Mouse (Mus musculus) forebrain, postnatal 0 days (tissue): ENCODE data around the gene Akr1c21. TPM values are rescaled to one million over a fixed set of nuclear protein-coding genes. Genes with fewer than 3 reads are reported as not detected.
"Not testable (repeated sequence)": the region's sequence is repeated elsewhere in the genome, so short reads cannot be mapped to it uniquely, and the experiment has no call there.

ENCODE experiments used
- ATAC-seq: fragments of 200-750 bp; cut with Nextera tagmentation; 2 replicates; pipeline ENCODE4 v1.8.0; 2017; ENCODE audit warnings: mild to moderate bottlenecking, moderate library complexity
- DNase-seq: peaks from one replicate; pipeline ENCODE4 v3.0.0-alpha.2; 2015
- H3K27ac ChIP-seq: fragments of 300-500 bp; sonication (generic); 2 replicates; pipeline ENCODE4 v1.5.1; 2014; ENCODE audit warnings: low read depth, mild to moderate bottlenecking, antibody characterized with exemption, low read length, moderate library complexity, mixed read lengths
- H3K27me3 ChIP-seq: fragments of 300-500 bp; sonication (generic); 2 replicates; pipeline ENCODE4 v1.6.1; 2014; ENCODE audit warnings: mild to moderate bottlenecking, low read length, mixed read lengths; ENCODE audit not compliant: insufficient read depth
- H3K36me3 ChIP-seq: fragments of 300-500 bp; sonication (generic); 2 replicates; pipeline ENCODE4 v1.6.1; 2014; ENCODE audit warnings: mild to moderate bottlenecking, moderate library complexity; ENCODE audit not compliant: insufficient read depth
- H3K4me1 ChIP-seq: fragments of 300-500 bp; sonication (generic); 2 replicates; pipeline ENCODE4 v1.6.1; 2014; ENCODE audit warnings: antibody characterized with exemption; ENCODE audit not compliant: insufficient read depth
- H3K4me2 ChIP-seq: fragments of 300-500 bp; sonication (generic); 2 replicates; pipeline ENCODE4 v1.6.1; 2014; ENCODE audit warnings: low read depth, mild to moderate bottlenecking, moderate library complexity
- H3K4me3 ChIP-seq: fragments of 300-500 bp; sonication (generic); 2 replicates; pipeline ENCODE4 v1.5.1; 2014; ENCODE audit warnings: low read depth, low read length, mixed read lengths
- H3K9ac ChIP-seq: fragments of 300-500 bp; sonication (generic); 2 replicates; pipeline ENCODE4 v1.6.1; 2014; ENCODE audit warnings: mild to moderate bottlenecking
- H3K9me3 ChIP-seq: fragments of 300-500 bp; sonication (generic); 2 replicates; pipeline ENCODE4 v1.6.1; 2016; ENCODE audit warnings: low read length
- CTCF ChIP-seq: sonication (generic); IDR thresholded peaks from 2 replicates; pipeline ENCODE4 v1.5.1; 2016; ENCODE audit warnings: antibody characterized with exemption, control low read depth, low read depth
- WGBS: fragments of 180-500 bp; shearing (Covaris S2); extraction: QIAGEN DNeasy Blood & Tissue Kit; methylation state at CpG from one replicate; pipeline ENCODE4 v1.1.7; 2014; 5-methylcytosine and 5-hydroxymethylcytosine counted together
- polyA plus RNA-seq: library from polyadenylated mRNA; unstranded; fragments of >200 nt; fragmentation: Nextera tagmentation; extraction: Ambion mirVana; gene quantifications from 2 replicates; pipeline ENCODE4 v1.2.1, GENCODE M21; 2015
- total RNA-seq: library from RNA; depleted of rRNA; stranded (reverse); fragments of >200 nt; gene quantifications from 2 replicates; pipeline ENCODE4 v1.2.3, GENCODE M21; 2014; rRNA removed

Gene Akr1c21
- not detected in 2 replicates for total RNA-seq
- not detected in 2 replicates for polyA plus RNA-seq

- TF ChIP-seq CTCF: no peak
- DNase-seq (no peak), ATAC-seq (no peak)
- Histone ChIP-seq H3K27me3 (no peaks in the 10 kb centered on the region), H3K9me3 (no peaks in the 10 kb centered on the region), H3K4me1 (no peaks in the 10 kb centered on the region), H3K36me3 (no peaks in the 10 kb centered on the region), H3K4me2 (no peak within 1 kb of the TSS), H3K9ac (no peak within 1 kb of the TSS), H3K27ac (no peak within 1 kb of the TSS), H3K4me3 (no peak within 1 kb of the TSS)
- WGBS: 69% methylated on average over 1 of the region's 1 CpGs
Observed at GRCm38 (mm10) chr13:4573871-4574270, at the start of gene Akr1c21. TSS of gene Akr1c21 (plus strand) at chr13:4574075.

- ATAC-seq (no peak), DNase-seq (no peak)
- Histone ChIP-seq H3K27ac (no peak overlapping the region), H3K36me3 (no peaks in the 10 kb centered on the region), H3K4me3 (no peak overlapping the region), H3K9ac (no peak overlapping the region), H3K9me3 (no peaks in the 10 kb centered on the region), H3K4me1 (no peaks in the 10 kb centered on the region), H3K27me3 (no peaks in the 10 kb centered on the region), H3K4me2 (no peak overlapping the region)
- no peak for TF ChIP-seq CTCF
- WGBS: 78% methylated on average over 1 of the region's 1 CpGs
Observed at GRCm38 (mm10) chr13:4559143-4559542, 14.7 kb upstream of the Akr1c21 start.

- no peak overlapping the region for H3K4me2 ChIP-seq
- no peak overlapping the region for H3K9ac ChIP-seq
- no peak overlapping the region for H3K4me3 ChIP-seq
- no peak overlapping the region for H3K27ac ChIP-seq
- no peaks in the 10 kb centered on the region for H3K9me3 ChIP-seq
- H3K36me3 ChIP-seq: no peaks in the 10 kb centered on the region
- H3K4me1 ChIP-seq: no peaks in the 10 kb centered on the region
- no peaks in the 10 kb centered on the region for H3K27me3 ChIP-seq
- no peak for TF ChIP-seq CTCF
- DNase-seq (no peak), ATAC-seq (no peak)
Observed at GRCm38 (mm10) chr13:4560500-4560899, 13.4 kb upstream of the Akr1c21 start.

- Histone ChIP-seq H3K4me3 (no peak overlapping the region), H3K4me1 (no peaks in the 10 kb centered on the region), H3K4me2 (no peak overlapping the region), H3K27me3 (no peaks in the 10 kb centered on the region), H3K9me3 (no peaks in the 10 kb centered on the region), H3K9ac (no peak overlapping the region), H3K27ac (no peak overlapping the region), H3K36me3 (no peaks in the 10 kb centered on the region)
- WGBS: 84% methylated on average over 2 of the region's 2 CpGs
- ATAC-seq (no peak), DNase-seq (no peak)
- no peak for TF ChIP-seq CTCF
Observed at GRCm38 (mm10) chr13:4565996-4566395, 7.9 kb upstream of the Akr1c21 start.

- Histone ChIP-seq H3K4me2 (no peak overlapping the region), H3K4me1 (no peaks in the 10 kb centered on the region), H3K27ac (no peak overlapping the region), H3K36me3 (no peaks in the 10 kb centered on the region), H3K9me3 (no peaks in the 10 kb centered on the region), H3K27me3 (no peaks in the 10 kb centered on the region), H3K4me3 (no peak overlapping the region), H3K9ac (no peak overlapping the region)
- ATAC-seq (no peak), DNase-seq (no peak)
- WGBS: 97% methylated on average over 1 of the region's 1 CpGs
- TF ChIP-seq CTCF: no peak
Observed at GRCm38 (mm10) chr13:4576921-4577320, 3.0 kb downstream of the Akr1c21 start.

- not testable (repeated sequence) for H3K27ac ChIP-seq, ATAC-seq, H3K4me2 ChIP-seq, H3K9ac ChIP-seq, H3K9me3 ChIP-seq, H3K4me3 ChIP-seq, DNase-seq, H3K27me3 ChIP-seq, H3K4me1 ChIP-seq
- 74% methylated on average over 3 of the region's 3 CpGs for WGBS
- H3K36me3 ChIP-seq: peaks cover 15% of the 10 kb centered on the region; the same call in 1 of the 2 replicates
Observed at GRCm38 (mm10) chr13:4603431-4603830, 29.6 kb downstream of the Akr1c21 start.

GRCm38 (mm10) chr13:4606821-4607220, 32.9 kb downstream of the Akr1c21 start:
- WGBS: 91% methylated on average over 4 of the region's 4 CpGs
- DNase-seq: no peak
- TF ChIP-seq CTCF: no peak

GRCm38 (mm10) chr13:4608530-4608929, 34.7 kb downstream of the Akr1c21 start:
- H3K4me3 ChIP-seq: peak overlapping the region; percentile 70
- ATAC-seq: no peak; the same call in 1 of the 2 replicates
- peak overlapping the region; percentile 74 for H3K4me2 ChIP-seq
- WGBS: 9% methylated on average over 9 of the region's 9 CpGs
- H3K9me3 ChIP-seq: no peaks in the 10 kb centered on the region
- no peaks in the 10 kb centered on the region for H3K27me3 ChIP-seq
- DNase-seq: no peak
- no peak for TF ChIP-seq CTCF
- peak overlapping the region; percentile 67 for H3K9ac ChIP-seq
- H3K27ac ChIP-seq: peak overlapping the region; percentile 75
- no peaks in the 10 kb centered on the region for H3K36me3 ChIP-seq
- H3K4me1 ChIP-seq: no peaks in the 10 kb centered on the region

More at GRCm38 (mm10) chr13:4606821-4607220, 32.9 kb downstream of the Akr1c21 start:
- H3K27me3 ChIP-seq: no peaks in the 10 kb centered on the region
- H3K36me3 ChIP-seq: no peaks in the 10 kb centered on the region; the same call in 1 of the 2 replicates
- H3K9ac ChIP-seq: no peak overlapping the region
- H3K27ac ChIP-seq: no peak overlapping the region
- no peaks in the 10 kb centered on the region for H3K9me3 ChIP-seq
- no peak overlapping the region for H3K4me3 ChIP-seq
- no peaks in the 10 kb centered on the region for H3K4me1 ChIP-seq
- no peak for ATAC-seq
- H3K4me2 ChIP-seq: no peak overlapping the region
